ENCODE assay signal across 8 mouse cellular contexts in the genomic region with DNA sequence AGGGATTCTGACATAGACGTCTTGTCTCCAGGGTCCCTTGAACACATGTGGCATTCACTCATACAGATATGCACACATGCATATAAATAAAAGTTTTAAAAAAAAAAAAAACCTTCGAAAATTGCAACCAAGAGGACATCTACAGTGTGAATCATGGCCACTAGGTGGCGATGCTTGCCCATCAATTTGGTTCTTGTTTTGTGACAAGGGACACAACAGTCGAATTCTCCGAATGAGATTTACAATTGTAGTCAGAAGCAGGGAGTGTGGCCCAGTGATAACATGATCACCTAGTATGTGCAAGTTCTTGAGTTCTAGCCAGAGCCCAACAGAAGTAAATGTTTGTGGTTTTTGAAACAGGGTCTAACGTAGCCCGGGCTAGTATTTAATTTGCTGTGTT. TPM values are rescaled to one million over a fixed set of nuclear protein-coding genes. Genes with fewer than 3 reads are reported as not detected.
A peak's percentile ranks its signal among the peaks of the same experiment; 100 is the strongest.
DNase-seq lines count a peak whose midpoint lies in the region; ATAC-seq lines count a peak whose summit lies in the region.

No protein-coding gene starts in this region.

- peak; percentile 86 for DNase-seq in gastrocnemius, adult 18-20 months (ENCODE audit: low spot score)
- no peak for DNase-seq in gastrocnemius, postnatal 25 days
- peak; percentile 92 for DNase-seq in MN1 (ENCODE audit: low spot score)
- DNase-seq in cerebellum, adult 9-10 months: peak; percentile 85
- peak; percentile 80 for DNase-seq in gastrocnemius, postnatal 10 days
- DNase-seq in layer of hippocampus, postnatal 10 days (ENCODE audit: low spot score in 2 of 2): peak; percentile 88 to 89
- DNase-seq in spleen, postnatal 36 days (ENCODE audit: low spot score in 2 of 2): peak; percentile 70 to 76

- ATAC-seq in megakaryocyte, adult 5-6 weeks (ENCODE audit: poor library complexity, severe bottlenecking): 0 out of 2 replicates have a peak, but pooled peaks have one; percentile 20

RNA-seq across cellular contexts. Expression of a gene that starts 3.3 kb away (rescaled TPM):
- total RNA-seq in gastrocnemius, adult 18-20 months (2021): 10 to 100 TPM; 22.7 to 25.2 TPM
- total RNA-seq in gastrocnemius, postnatal 25 days (2021): 10 to 100 TPM; 18.6 to 20.4 TPM
- 10 to 100 TPM; 17.2 to 17.4 TPM for total RNA-seq in gastrocnemius, postnatal 10 days (2021)
- 10 to 100 TPM; 18.0 to 20.8 TPM for total RNA-seq in layer of hippocampus, postnatal 10 days (2021)
- 2.9 and 3.4 TPM in 2 replicates for total RNA-seq in megakaryocyte, adult 5-6 weeks (2015)
- total RNA-seq in megakaryocyte, adult 5-6 weeks (2017): 1.8 and 2.1 TPM in 2 replicates

RNA-seq across cellular contexts. Expression of a gene that starts 3.9 kb away (rescaled TPM):
- 1 to 10 TPM; 5.0 to 6.3 TPM for total RNA-seq in gastrocnemius, adult 18-20 months (2021)
- 1 to 10 TPM; 5.3 to 5.4 TPM for total RNA-seq in gastrocnemius, postnatal 25 days (2021)
- total RNA-seq in gastrocnemius, postnatal 10 days (2021): 1 to 10 TPM; 6.1 to 7.2 TPM
- 10 to 100 TPM; 13.1 to 14.7 TPM for total RNA-seq in layer of hippocampus, postnatal 10 days (2021)
- 2.7 and 4.4 TPM in 2 replicates for total RNA-seq in megakaryocyte, adult 5-6 weeks (2015)
- 2.5 and 3.2 TPM in 2 replicates for total RNA-seq in megakaryocyte, adult 5-6 weeks (2017)

RNA-seq across cellular contexts. Expression of a gene that starts 49.6 kb away (rescaled TPM):
- 1 to 10 TPM; 2.1 to 2.2 TPM for total RNA-seq in gastrocnemius, adult 18-20 months (2021)
- total RNA-seq in gastrocnemius, postnatal 25 days (2021): 1 to 10 TPM; 1.8 to 2.2 TPM
- 1 to 10 TPM; 3.4 to 4.7 TPM for total RNA-seq in gastrocnemius, postnatal 10 days (2021)
- 1 to 10 TPM; 5.5 to 5.9 TPM for total RNA-seq in layer of hippocampus, postnatal 10 days (2021)
- total RNA-seq in megakaryocyte, adult 5-6 weeks (2015): 284 and 306 TPM in 2 replicates
- 339 and 371 TPM in 2 replicates for total RNA-seq in megakaryocyte, adult 5-6 weeks (2017)

Comparison
In these comparisons a context has a peak if more than half of its experiments do, and no peak if none do; other contexts are left out.
1. RNA of a gene that starts 3.3 kb away (total RNA-seq): 22.7 to 25.2 TPM in gastrocnemius, adult 18-20 months, 18.0 to 20.8 TPM in layer of hippocampus, postnatal 10 days, 18.6 to 20.4 TPM in gastrocnemius, postnatal 25 days and 17.2 to 17.4 TPM in gastrocnemius, postnatal 10 days; 1.8 to 3.4 TPM in megakaryocyte, adult 5-6 weeks; every median in the first group is over 4 times any median in the second.
2. RNA of a gene that starts 49.6 kb away (total RNA-seq): 284 to 371 TPM in megakaryocyte, adult 5-6 weeks; 5.5 to 5.9 TPM in layer of hippocampus, postnatal 10 days, 3.4 to 4.7 TPM in gastrocnemius, postnatal 10 days, 1.8 to 2.2 TPM in gastrocnemius, postnatal 25 days and 2.1 to 2.2 TPM in gastrocnemius, adult 18-20 months; every median in the first group is over 10 times any median in the second.